Mouse (Mus musculus) 416B (cell line): Measurements from ENCODE around the gene Nbr1.

ENCODE experiments used
- DNase-seq: peaks from one replicate; pipeline ENCODE4 v3.0.0; 2011; ENCODE audit warnings: low read depth

Gene Nbr1

GRCm38 (mm10) chr11:101551751-101552475, at the start of gene Nbr1, which contains the start of gene Brca1:
TSS of gene Nbr1 (plus strand) at chr11:101552149.
TSS of gene Brca1 (minus strand) at chr11:101551955.
- DNase-seq = peak; percentile 100

- DNase-seq = no peak
Observed at GRCm38 (mm10) chr11:101506269-101506780, 45.6 kb upstream of the Nbr1 start.

- peak; percentile 10 for DNase-seq
Observed at GRCm38 (mm10) chr11:101507090-101507489, 44.9 kb upstream of the Nbr1 start.

DNA sequence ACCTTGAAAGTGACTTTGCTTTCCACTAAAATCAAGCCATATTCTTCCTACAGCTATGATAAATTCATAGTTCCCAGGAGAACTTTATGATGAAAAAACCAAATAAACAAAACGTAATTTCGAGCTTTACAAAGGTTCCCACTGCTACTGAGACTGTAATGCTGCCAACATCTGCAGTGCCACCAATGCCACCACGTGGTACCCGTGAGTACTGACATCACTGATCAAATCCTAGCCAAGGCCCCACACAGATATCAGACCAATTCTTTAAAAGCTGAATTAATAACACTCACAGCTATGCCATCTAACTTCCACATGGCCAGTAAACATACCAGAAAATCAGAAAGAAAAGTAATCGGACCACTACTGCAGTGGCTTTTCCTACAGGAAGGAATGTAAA, 33.0 kb upstream of the Nbr1 start:
- DNase-seq = no peak

DNA sequence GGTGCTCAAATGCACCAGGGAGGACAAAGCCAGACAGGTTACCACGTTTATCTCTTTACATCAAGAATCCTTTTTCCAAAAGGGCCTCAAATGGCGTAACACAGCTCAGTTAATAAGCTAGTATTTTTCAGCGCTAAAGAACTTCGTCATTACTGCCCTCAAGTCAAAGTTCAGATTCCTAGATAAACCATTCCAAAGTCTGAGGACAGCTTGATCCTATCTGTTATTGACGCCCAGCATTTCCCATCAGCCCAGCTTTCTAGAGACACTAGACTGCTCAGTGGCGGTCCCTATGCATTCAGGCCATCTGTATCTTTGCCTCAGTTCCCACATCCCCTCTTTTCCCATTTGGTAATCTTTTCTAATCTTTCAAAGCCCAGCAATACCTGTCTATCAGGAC, 32.6 kb upstream of the Nbr1 start:
- no peak for DNase-seq

GRCm38 (mm10) chr11:101524446-101524845, 27.5 kb upstream of the Nbr1 start:
- no peak for DNase-seq

DNA sequence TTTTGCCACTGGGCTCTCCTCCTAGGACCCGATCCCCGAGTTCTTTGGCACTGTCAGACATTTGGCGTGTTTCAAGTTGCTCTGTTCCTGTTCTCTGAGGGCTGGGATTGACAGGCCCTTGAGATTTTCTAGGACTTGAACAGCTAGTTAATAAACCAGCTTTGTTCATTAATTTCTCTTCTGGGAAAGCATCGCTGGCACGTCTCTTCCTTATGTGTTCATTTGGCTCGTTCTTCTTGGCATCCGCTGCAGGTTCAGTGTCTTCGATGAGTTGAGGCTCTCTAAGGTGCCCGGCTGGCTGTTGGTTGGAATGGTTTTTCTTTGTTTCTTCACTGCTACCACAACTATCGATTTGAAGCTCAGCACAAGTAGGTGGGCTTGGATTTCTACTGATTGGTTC, 26.9 kb upstream of the Nbr1 start:
- DNase-seq = no peak

DNA sequence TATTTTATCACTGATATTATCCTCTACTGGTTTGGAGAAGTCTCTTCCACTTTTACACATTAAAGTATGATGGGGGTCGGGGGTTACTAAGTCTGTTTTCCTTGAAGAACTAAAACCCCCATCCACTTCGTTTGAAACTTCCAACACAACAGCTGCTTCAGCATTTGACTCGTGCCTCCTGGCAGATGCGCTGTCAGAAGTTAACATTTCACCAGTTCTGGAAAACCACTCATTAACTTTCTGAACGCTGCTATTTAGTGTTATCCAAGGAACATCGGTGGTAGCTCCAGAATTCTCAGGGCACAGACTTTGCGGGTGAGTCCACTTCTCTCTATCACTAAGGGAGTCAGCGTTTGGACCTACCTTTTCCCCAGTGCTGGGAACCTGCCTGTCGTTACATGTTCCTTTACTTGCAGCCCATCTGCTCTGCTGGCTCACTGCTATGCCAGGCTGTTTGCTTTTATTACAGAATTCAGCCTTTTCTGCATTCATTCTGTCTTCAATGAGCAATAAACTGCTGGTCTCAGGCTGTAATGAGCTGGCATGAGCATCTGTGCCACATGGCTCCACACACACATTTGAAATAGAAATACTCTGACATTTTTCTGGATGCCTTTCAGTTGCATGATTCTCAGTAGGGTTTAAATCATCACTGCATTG, 25.9 kb upstream of the Nbr1 start:
- DNase-seq = no peak

- no peak for DNase-seq
Observed at GRCm38 (mm10) chr11:101526686-101527085, 25.3 kb upstream of the Nbr1 start.

- peak; percentile 64 for DNase-seq
Observed at GRCm38 (mm10) chr11:101543533-101543932, 8.4 kb upstream of the Nbr1 start.

- DNase-seq = no peak
Observed at GRCm38 (mm10) chr11:101544132-101544531, 7.8 kb upstream of the Nbr1 start.

- no peak for DNase-seq
Observed at GRCm38 (mm10) chr11:101548526-101548925, 3.4 kb upstream of the Nbr1 start.

GRCm38 (mm10) chr11:101552476-101553300, 739 bp downstream of the Nbr1 start:
- DNase-seq = peak; percentile 100

DNA sequence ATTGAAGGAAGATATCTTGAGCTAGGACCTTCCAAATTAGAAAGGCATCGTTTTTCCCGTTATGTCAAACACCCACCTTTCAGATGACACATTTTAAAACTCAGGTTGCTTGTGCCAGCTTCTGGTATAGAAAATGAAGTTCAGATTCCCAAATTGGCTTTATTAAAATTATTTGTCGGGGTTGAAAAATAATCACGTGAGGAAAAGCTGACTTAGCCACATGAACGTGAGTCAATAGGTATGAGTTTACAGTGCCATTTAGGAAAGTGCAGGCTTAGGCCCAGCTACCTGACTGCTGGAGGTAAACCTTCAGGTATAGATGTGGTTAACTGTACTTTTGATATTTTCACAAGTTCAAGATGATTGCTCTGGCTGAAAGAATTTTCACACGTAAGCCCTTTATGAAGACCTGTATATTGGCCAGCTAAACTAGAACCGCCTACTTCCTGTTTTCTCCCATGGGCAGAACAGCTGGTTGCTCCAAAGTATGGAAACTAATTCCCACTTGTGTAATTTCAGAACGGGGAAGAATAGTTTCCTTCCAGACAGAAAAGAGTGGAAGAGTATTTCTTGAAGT, 1.5 kb downstream of the Nbr1 start:
- DNase-seq = peak; percentile 58

DNA sequence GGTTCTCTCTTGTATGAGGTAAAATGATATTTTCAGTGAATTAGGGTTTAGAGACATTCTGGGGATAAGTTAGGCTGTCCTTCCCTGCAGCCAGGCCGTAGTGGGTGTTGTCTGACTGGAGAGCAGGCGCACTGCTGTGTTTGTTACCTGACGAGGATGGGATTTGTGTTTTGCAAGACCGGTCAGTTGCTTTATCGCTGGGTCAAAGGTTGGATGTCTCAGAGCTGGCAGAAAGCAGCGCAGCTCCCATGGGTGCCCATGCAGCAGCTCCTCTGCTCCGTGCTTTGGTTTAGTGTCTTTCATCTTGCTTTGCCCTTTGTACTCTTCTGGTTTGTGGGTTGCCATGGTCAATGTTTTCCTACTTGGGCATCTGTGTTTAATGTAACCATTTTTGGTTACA, 4.6 kb downstream of the Nbr1 start:
- DNase-seq = no peak

GRCm38 (mm10) chr11:101556954-101557353, 5.0 kb downstream of the Nbr1 start:
- DNase-seq = no peak

- DNase-seq = peak; percentile 92
Observed at GRCm38 (mm10) chr11:101562391-101562790, 10.4 kb downstream of the Nbr1 start.

DNA sequence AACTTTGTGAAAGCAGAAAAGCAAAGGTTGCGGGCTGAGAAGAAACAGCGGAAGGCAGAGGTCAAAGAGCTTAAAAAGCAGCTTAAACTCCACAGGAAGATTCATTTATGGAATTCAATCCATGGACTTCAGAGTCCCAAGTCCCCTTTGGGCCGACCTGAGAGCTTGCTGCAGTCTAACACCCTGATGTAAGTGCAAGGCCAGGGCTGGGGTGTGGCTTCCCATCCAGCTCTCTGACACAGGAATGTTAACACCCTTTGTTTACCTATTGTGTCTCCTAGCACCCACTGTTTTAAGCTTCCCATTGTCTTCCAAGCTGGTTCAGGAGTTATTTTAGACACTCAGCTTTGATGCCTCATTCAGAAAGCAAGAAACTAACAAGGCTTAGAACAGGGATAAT, 16.5 kb downstream of the Nbr1 start:
- DNase-seq = no peak

DNA sequence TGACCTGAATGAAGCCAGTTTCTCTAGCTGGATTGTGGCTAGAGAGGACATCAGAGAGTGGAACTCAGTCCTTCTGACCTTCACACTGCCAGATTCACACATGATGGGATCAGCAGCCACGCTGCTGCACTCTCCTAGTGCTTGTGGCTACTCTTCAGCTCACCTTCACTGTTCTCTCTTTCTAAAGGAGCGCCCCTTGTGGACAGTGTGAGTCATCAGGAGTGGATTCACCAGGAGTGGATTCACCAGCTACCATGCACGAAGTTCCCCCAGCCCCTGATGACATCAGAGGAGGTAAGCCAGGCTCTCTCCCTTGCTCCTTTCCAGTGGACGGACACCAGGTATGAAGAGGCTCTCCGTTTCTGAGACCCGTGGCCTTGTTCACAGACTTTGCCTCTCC, 24.2 kb downstream of the Nbr1 start:
- no peak for DNase-seq

DNA sequence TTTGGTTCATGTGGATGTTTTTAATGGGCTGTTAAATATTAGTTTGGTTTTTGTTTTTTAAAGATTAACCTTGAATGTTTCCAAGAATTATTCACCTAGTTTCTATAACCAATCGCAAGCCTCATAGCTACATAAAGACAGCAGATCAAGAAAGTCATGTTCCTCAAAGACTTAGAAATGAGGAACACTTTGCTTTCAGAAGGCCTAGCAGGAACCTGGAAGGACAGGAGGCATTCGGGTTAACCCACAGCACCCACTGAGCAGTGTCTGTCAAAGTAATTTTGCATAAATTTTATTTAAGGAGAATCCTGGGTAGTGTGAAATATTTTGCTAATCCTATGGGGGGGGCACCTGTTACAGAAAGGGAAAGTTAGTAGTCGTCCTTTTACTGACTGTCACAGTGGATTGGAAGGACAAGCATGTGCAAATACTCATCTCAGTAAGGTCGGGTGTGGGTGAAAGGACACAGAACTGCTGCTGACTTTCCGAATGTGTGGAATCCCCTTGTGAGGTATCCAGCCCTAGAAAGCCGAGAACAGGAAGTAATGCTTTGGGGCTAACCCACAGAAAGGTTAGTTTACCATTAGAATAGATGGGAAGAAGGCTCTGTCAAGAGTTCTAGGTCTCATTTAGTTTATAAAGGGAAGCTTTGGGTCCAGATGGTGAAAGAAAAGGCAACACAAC, 29.3 kb downstream of the Nbr1 start:
- DNase-seq = no peak
